Mouse (Mus musculus) frontal cortex, adult 2 months (tissue): ENCODE data around the gene Rbm5. TPM values are rescaled to one million over a fixed set of nuclear protein-coding genes. Genes with fewer than 3 reads are reported as not detected.
A peak's percentile ranks its signal among the peaks of the same experiment; 100 is the strongest.

Experiments
- DNase-seq, 2 experiments: peaks; one replicate each; pipeline ENCODE4 v3.0.0; 2022; ENCODE audit warnings: low spot score in 1 of 2; ENCODE audit errors: extremely low spot score in 1 of 2
- polyA plus RNA-seq: library from polyadenylated mRNA; depleted of rRNA; stranded (reverse); fragments of >200 nt; gene quantifications from 2 replicates; pipeline ENCODE4 v1.2.3, GENCODE M21; 2012; rRNA removed

Rbm5 gene
- 152 and 180 TPM in 2 replicates for polyA plus RNA-seq

DNA sequence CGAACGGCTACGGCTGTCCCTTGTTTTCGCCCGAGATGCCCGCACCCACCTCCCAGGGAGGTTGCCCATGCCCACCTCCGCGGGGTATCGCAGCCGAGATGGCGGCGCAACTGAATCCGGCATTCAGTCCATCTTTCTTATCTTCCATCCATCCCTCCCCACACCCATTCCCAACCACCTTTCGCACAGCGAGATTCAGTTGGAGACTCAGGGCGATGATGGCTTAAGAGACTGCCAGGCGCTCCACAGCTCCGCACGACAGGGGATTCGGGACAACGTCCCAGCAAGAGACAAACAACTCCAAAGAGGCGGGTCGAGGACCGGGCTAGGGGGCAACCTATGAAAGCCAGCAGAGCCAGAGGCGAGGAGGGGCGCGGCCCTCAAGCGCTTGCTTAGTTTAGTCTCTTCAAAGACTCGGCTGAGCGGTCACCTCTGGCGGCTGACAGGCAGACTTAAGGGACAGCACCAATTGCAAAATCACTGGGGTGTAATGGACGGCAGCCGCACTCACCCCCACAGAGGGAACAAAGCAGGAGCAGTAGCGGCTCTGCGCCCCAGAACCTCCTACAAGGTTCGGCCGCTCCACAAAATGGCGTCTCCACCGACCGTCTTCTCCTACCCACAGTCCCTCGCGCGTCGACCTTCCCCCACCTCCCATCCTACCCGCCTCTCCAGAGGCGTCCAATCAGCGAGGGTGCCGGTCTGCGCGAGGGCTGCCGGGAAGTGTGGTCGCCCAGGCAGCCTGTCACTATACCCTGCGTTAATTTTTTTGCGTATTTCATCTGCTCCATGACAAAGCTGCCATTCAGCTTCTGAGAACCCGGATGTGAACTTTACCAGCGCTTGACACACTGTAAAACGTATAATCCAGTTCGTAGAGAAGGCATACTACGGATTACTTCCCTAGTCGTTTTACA, at the start of gene Rbm5:
Gene Rbm5 (minus strand): TSS at position 623 of the 917 bp plus-strand sequence.
- peak; percentile 90 to 95 for DNase-seq

DNA sequence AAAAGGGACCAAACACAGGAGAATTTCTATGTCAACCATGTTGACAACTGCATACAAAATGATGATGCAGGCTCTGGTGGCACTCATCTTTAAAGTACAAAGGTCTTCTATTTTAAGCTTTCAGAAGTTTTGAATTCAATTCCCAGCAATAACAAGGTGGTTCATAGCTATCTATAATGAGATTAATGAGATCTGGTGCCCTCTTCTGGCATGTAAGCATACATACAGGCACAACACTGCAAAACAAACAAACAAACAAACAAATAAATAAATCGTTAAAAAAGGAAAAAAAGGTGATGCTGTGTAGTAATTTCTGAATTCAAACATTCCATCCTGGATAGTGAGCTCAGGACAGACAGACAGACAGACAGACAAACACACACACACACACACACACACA, 41.3 kb upstream of the Rbm5 start:
- DNase-seq = no peak

DNA sequence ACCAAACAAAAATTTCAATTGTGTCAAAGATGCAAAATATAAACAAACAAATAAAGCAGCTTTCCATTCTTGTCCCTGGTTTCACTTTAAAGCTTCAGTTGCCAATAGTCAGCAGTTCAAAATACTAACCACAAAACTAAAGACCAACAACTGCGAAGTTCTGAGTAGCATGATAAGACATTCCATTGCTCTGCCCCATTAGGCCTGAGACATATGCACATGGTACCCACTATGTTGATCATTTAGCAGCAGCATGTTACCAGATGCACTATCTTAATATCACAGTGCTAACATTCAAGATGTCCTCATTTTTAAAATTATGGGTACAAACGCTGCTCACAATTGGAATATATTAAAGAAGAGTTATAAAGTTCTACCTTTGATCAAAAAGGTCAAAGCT, 40.2 kb upstream of the Rbm5 start:
- DNase-seq = no peak

DNA sequence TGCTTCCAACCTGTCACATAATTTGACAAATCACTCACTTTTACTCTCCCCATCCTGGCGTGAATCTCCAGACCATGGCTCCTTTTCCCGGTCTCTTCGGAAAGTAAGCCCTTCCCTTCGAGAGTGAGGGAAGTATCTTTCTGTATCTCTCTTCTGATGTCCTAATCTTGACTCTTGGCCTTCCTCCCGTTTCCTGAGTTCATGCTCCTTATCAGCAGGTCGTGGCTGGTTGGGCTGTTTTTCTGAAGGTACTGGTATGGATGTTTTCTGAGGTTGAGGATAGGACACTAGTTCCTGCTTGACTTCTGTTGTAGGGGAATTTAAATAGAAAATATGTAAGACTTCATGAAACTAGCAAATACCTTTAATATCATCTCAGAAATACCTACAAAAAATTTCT, 20.9 kb upstream of the Rbm5 start:
- no peak for DNase-seq

- DNase-seq = peak in 1 of 2 experiments; percentile 47
Measured at GRCm38 (mm10) chr9:107782536-107783203, 11.9 kb upstream of the Rbm5 start.

DNA sequence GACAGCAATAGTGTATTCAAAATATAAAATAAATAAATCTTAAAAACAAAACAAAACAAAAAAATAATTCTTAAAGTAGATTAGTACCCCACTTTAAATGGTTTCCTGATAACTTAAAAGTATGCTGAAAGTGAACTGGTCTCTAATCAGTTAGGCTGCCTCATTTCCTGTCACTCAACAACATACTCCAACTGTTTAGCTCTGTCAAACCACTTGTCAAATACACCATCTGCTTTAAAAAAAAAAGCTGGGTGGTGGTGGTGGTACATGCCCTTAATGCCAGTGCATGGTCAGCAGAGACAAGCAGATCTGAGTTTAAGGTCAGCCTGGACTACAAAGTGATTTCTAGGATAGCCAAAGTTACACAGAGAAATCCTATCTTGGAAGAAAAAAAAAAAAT, 6.0 kb upstream of the Rbm5 start:
- no peak for DNase-seq

DNA sequence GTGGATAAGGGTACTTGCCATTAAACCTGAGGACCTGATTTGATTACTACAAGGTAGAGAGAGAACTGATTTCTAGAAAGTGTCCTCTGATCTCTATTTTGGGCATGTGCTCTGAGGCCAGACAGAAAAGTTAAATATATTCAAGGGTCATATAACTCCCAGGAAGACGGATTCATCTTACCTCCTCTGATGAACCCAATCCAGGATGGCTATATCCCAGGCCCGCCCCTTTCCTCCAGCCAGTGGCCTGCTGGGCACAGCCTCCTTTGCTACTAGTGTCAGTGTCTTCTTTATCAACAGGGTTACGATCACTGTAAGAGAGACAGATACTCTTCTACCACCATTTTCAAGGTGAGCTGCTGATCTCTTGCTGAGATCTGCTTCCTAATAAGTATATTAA, 3.6 kb upstream of the Rbm5 start:
- no peak for DNase-seq

DNA sequence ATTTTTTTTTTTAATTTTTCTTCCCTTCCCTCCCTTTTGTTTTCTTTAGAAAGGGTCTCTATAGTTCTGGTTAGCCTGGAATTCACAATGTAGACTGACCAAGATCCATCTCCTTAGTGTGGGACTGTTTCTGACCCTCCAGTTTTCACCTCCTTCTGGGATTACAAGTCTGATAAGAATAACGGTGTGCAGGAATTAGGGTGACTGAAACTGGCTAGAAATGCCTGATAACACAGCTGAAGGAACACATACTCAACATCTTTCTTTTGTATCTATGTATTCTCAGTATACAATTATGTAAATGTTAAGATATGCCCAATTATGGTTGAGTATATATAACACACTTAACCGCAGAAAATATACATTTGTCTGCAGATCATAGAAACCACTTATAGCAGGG, 986 bp upstream of the Rbm5 start:
- no peak for DNase-seq

GRCm38 (mm10) chr9:107770037-107770373, 791 bp downstream of the Rbm5 start:
- no peak for DNase-seq

DNA sequence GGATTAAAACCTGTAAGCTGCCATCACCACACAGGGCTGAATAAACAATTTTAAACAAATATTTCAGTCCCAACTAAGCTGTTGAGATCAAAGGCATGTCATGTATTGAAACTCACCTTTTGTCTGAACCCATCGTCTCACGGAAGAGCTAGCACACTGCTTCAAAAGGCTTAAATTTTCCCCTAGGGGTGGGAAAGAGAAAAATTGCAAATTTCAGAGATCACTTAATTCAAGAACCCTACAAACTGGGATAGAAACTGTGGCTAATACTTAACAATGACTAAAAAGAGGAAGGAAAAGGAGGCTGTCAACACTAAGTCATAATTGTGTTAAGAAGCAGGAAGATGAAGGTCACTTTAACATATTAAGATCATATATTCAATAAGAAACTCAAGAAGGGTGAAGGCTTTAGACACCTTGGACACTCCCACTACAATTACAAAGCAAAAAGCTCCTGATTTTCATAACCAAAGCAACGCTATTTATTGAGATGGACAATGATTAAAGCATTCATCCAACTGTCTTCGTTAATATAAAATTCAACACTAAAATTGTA, 1.3 kb downstream of the Rbm5 start:
- no peak for DNase-seq

- peak in 1 of 2 experiments; percentile 26 for DNase-seq
Measured at GRCm38 (mm10) chr9:107768851-107769250, 1.9 kb downstream of the Rbm5 start.

DNA sequence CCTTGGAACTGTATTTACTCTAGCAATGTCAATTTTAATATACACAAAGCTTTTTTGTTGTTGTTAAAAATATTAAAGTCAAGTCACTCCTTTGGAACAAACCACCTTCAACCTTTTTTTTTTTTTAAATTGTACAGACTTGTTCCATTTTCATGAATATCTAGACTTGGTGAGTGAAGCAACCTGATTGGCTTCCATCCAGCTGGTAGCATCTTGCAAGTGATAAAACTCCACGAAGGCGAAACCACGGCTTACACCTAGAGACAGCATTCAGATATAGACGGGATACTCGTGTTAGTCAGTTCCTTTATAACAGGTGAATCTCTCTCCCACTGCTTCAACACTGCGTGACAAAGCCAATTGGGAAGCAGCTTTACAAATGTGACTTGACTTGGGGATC, 11.2 kb downstream of the Rbm5 start:
- DNase-seq = no peak

DNA sequence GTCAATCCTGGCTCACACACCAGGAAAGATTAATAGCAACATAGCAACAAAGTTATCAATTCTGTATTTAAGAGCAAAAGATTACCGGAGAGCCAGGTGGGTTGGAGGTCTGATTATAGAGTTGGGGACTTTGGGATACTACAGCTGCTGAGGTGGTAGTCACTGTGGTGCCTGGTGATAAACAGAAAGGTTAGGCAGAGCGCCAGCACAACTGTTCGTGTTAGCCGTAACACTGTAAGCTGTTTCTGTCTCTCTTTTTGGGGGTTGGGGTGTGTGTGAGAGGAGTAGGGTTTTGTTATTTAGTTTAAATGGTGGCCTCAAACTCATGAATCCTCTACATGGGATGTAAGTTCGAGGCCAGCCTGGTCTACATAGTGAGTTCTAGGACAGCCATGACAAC, 20.4 kb downstream of the Rbm5 start:
- no peak for DNase-seq

DNA sequence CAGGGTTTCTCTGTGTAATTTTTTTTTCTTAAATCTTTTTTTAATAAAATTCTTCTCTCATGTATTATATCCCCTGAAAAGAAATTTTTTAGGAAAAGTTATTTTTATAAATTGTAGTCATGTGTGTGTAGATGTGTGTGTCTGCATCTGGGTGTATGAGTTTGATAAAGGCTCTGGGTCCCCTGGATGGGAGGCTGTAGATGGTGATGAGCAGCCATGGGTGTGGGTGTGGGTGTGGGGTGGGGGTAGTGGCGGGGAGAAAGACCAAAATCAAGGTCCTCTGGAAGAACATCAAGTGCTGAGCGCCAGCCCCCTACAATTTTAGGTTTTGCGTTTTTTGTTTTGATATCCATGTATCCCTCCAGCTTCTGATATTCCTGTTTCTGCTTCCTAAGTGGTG, 22.7 kb downstream of the Rbm5 start:
- DNase-seq = no peak

GRCm38 (mm10) chr9:107747310-107747709, 23.5 kb downstream of the Rbm5 start:
- no peak for DNase-seq

DNA sequence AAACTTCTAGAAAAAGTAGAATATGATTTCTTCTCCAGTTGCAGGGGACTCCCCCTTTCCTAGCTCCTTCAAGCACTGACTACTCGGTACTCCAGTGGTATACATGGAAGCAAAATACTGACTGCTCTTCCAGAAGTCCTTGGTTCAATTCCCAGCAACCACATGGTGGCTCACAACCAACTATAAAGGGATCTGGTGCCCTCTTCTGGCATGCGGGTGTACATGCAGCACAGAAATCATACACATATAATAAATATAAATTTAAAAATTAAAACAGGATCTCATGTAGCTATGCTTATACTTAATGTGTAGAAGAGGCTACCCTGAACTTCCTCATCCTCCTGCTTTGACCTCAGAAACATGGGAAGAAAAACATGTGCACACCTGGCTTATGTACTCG, 24.1 kb downstream of the Rbm5 start:
- no peak for DNase-seq

GRCm38 (mm10) chr9:107744061-107744460, 26.7 kb downstream of the Rbm5 start:
- DNase-seq = no peak

DNA sequence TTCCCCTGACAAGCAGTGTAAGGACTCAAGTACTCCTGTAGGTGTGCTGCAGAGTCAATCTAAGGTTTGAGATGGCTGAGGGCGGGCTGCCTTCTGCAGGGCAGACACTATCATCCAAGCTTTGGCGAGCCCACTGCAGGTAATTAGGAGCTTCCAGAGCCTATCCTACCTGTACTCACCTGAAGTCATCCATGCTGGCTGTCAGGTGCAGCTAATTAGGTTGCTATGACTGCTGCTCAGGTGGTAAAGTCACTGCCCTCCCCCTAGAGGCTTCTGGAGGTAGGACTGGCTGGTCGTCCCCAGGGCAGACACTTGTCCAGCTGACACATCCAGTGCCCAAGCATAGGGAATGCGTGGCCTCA, 32.0 kb downstream of the Rbm5 start:
- DNase-seq = peak; percentile 22 to 25

- peak; percentile 76 to 96 for DNase-seq
Measured at GRCm38 (mm10) chr9:107738020-107738840, 32.6 kb downstream of the Rbm5 start.

DNA sequence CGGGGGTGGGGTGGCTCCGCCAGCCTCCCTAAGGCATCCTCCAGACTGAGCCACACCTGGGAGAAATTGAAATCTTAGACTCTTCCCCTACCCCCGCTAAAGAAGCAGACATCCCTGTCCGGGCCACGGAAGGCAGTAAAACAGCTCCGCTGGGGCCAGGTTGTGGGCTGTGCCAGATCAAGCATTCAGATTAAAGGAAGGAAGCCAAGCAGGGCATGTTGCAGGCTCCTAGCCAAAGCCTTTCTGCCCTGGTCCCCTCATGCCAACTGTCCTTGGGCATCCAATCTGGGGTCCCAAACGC, 34.7 kb downstream of the Rbm5 start:
- no peak for DNase-seq
